Mouse (Mus musculus): ENCODE results near the gene Syce3.

GRCm38 (mm10) chr15:89379429-89379828, 30.9 kb downstream of the Syce3 start:
- TF ChIP-seq CTCF (IDR thresholded peaks at IDR 0.05; ENCODE audit: low read depth, low read length) (no peak), POLR2A (IDR thresholded peaks at IDR 0.05; ENCODE audit: borderline replicate concordance, low read depth, low read length) (no peak)
